Mouse (Mus musculus): ENCODE results near the gene Deup1. TPM values are rescaled to one million over a fixed set of nuclear protein-coding genes. Genes with fewer than 3 reads are reported as not detected.
"Not testable (repeated sequence)": the region's sequence is repeated elsewhere in the genome, so short reads cannot be mapped to it uniquely, and the experiment has no call there.

Gene Deup1
- total RNA-seq, 2 experiments from 2014 or later: not detected

- no peak for ATAC-seq (replicated peaks; ENCODE audit: low FRiP score, low TSS enrichment, poor library complexity, severe bottlenecking)
Observed at GRCm38 (mm10) chr9:15596598-15596997, 31.1 kb downstream of the Deup1 start.

GRCm38 (mm10) chr9:15594148-15594547, 33.6 kb downstream of the Deup1 start:
- no peak for ATAC-seq (replicated peaks; ENCODE audit: low FRiP score, low TSS enrichment, poor library complexity, severe bottlenecking)

- ATAC-seq (replicated peaks; ENCODE audit: low FRiP score, low TSS enrichment, poor library complexity, severe bottlenecking): no peak
Observed at GRCm38 (mm10) chr9:15587157-15587854, 40.4 kb downstream of the Deup1 start.

- ATAC-seq (replicated peaks; ENCODE audit: low FRiP score, low TSS enrichment, poor library complexity, severe bottlenecking): no peak
Observed at GRCm38 (mm10) chr9:15585956-15586355, 41.8 kb downstream of the Deup1 start.

- ATAC-seq (replicated peaks; ENCODE audit: low FRiP score, low TSS enrichment, poor library complexity, severe bottlenecking): no peak
Observed at GRCm38 (mm10) chr9:15584209-15584608, 43.5 kb downstream of the Deup1 start.

GRCm38 (mm10) chr9:15582026-15582425, 45.7 kb downstream of the Deup1 start:
- no peak for ATAC-seq (replicated peaks; ENCODE audit: low FRiP score, low TSS enrichment, poor library complexity, severe bottlenecking)

- ATAC-seq (replicated peaks; ENCODE audit: low FRiP score, low TSS enrichment, poor library complexity, severe bottlenecking): no peak
Observed at GRCm38 (mm10) chr9:15580176-15580575, 47.6 kb downstream of the Deup1 start.

- no peak for ATAC-seq (replicated peaks; ENCODE audit: low FRiP score, low TSS enrichment, poor library complexity, severe bottlenecking)
Observed at GRCm38 (mm10) chr9:15578946-15579345, 48.8 kb downstream of the Deup1 start.

- ATAC-seq (replicated peaks; ENCODE audit: low FRiP score, low TSS enrichment, poor library complexity, severe bottlenecking): no peak
Observed at GRCm38 (mm10) chr9:15578427-15578826, 49.3 kb downstream of the Deup1 start.

GRCm38 (mm10) chr9:15574750-15575454, 52.8 kb downstream of the Deup1 start:
- no peak for ATAC-seq (replicated peaks; ENCODE audit: low FRiP score, low TSS enrichment, poor library complexity, severe bottlenecking)

- no peak for ATAC-seq (replicated peaks; ENCODE audit: low FRiP score, low TSS enrichment, poor library complexity, severe bottlenecking)
Observed at GRCm38 (mm10) chr9:15562353-15562752, 65.4 kb downstream of the Deup1 start.

GRCm38 (mm10) chr9:15560451-15560850, 67.3 kb downstream of the Deup1 start:
- ATAC-seq (replicated peaks; ENCODE audit: low FRiP score, low TSS enrichment, poor library complexity, severe bottlenecking): no peak

GRCm38 (mm10) chr9:15553322-15553721, 74.4 kb downstream of the Deup1 start:
- ATAC-seq (replicated peaks; ENCODE audit: low FRiP score, low TSS enrichment, poor library complexity, severe bottlenecking): no peak

- ATAC-seq (replicated peaks; ENCODE audit: low FRiP score, low TSS enrichment, poor library complexity, severe bottlenecking): no peak
Observed at GRCm38 (mm10) chr9:15551933-15552851, 75.5 kb downstream of the Deup1 start.

- not testable (repeated sequence) for ATAC-seq (replicated peaks; ENCODE audit: low FRiP score, low TSS enrichment, poor library complexity, severe bottlenecking)
Observed at GRCm38 (mm10) chr9:15551073-15551472, 76.7 kb downstream of the Deup1 start.

- ATAC-seq (replicated peaks; ENCODE audit: low FRiP score, low TSS enrichment, poor library complexity, severe bottlenecking): peak; percentile 71
Observed at GRCm38 (mm10) chr9:15550461-15550961, 77.2 kb downstream of the Deup1 start.

GRCm38 (mm10) chr9:15541735-15542354, 85.9 kb downstream of the Deup1 start:
- no peak for ATAC-seq (replicated peaks; ENCODE audit: low FRiP score, low TSS enrichment, poor library complexity, severe bottlenecking)

GRCm38 (mm10) chr9:15538979-15539533, 88.7 kb downstream of the Deup1 start:
- ATAC-seq (replicated peaks; ENCODE audit: low FRiP score, low TSS enrichment, poor library complexity, severe bottlenecking): peak; percentile 58

GRCm38 (mm10) chr9:15537455-15538048, 90.2 kb downstream of the Deup1 start:
- ATAC-seq (replicated peaks; ENCODE audit: low FRiP score, low TSS enrichment, poor library complexity, severe bottlenecking): no peak
